Mouse (Mus musculus) sigmoid colon, adult 10 weeks (tissue): ENCODE data around the gene B4galnt2. TPM values are rescaled to one million over a fixed set of nuclear protein-coding genes. Genes with fewer than 3 reads are reported as not detected.

ENCODE experiments used
- polyA plus RNA-seq: library from polyadenylated mRNA; stranded (reverse); fragments of 350-450 nt; fragmentation: Illumina TruSeq; extraction: RNeasy Lipid Tissue Mini Kit (QIAGEN cat#74804); gene quantifications from one replicate; pipeline ENCODE4 v1.2.3, GENCODE M21; 2014; ENCODE audit warnings: low read depth, low replicate concordance

The B4galnt2 gene
- 194 TPM for polyA plus RNA-seq

GRCm38 (mm10) chr11:95914571-95914991 is at the start of gene B4galnt2:
B4galnt2 (minus strand) TSS chr11:95914891.

GRCm38 (mm10) chr11:95842074-95842681 is 72.5 kb downstream of the B4galnt2 start, which contains the start of gene Abi3:
Abi3 (minus strand) TSS chr11:95842476.

GRCm38 (mm10) chr11:95837059-95837458 is 77.6 kb downstream of the B4galnt2 start, which contains the start of gene Gngt2:
Gngt2 (plus strand) TSS chr11:95837216.

GRCm38 (mm10) chr11:95824071-95824876 is 90.4 kb downstream of the B4galnt2 start, which contains the start of gene Phospho1:
Phospho1 (plus strand) TSS chr11:95824499.

Other genes with a start within 250 kb of the B4galnt2 start
- gene Phb, start 247.9 kb downstream of the B4galnt2 start, polyA plus RNA-seq, result 5.2 TPM
- gene Zfp652, start 202.2 kb downstream of the B4galnt2 start, polyA plus RNA-seq, result 27.3 TPM
- gene B130006D01Rik, start 191.3 kb downstream of the B4galnt2 start, polyA plus RNA-seq, result 0.22 TPM
- gene Phospho1, start 90.4 kb downstream of the B4galnt2 start, polyA plus RNA-seq, result 0.28 TPM
- gene Gngt2, start 77.7 kb downstream of the B4galnt2 start, polyA plus RNA-seq, result 3.2 TPM
- gene Abi3, start 72.4 kb downstream of the B4galnt2 start, polyA plus RNA-seq, result 0.47 TPM
- 0.16 TPM for gene Igf2bp1, start 91.0 kb upstream of the B4galnt2 start, polyA plus RNA-seq
- gene Gip, start 109.7 kb upstream of the B4galnt2 start, polyA plus RNA-seq, result not detected
- 24.5 TPM for gene Snf8, start 120.0 kb upstream of the B4galnt2 start, polyA plus RNA-seq
- gene Ube2z, start 150.5 kb upstream of the B4galnt2 start, polyA plus RNA-seq, result 26.5 TPM
- gene Atp5g1, start 160.8 kb upstream of the B4galnt2 start, polyA plus RNA-seq, result 4.0 TPM
- gene Calcoco2, start 197.1 kb upstream of the B4galnt2 start, polyA plus RNA-seq, result not detected
- gene Ttll6, start 218.9 kb upstream of the B4galnt2 start, polyA plus RNA-seq, result 24.0 TPM